Mouse (Mus musculus) left cerebral cortex, adult 6 months (tissue): ENCODE measurements around the gene Ifna7. TPM values are rescaled to one million over a fixed set of nuclear protein-coding genes. Genes with fewer than 3 reads are reported as not detected.

Source experiments
- long read RNA-seq, 2 experiments: library from polyadenylated mRNA; unstranded; transcript quantifications; one replicate each; pipeline ENCODE4 v2.0.0; 2019 to 2020
- polyA plus RNA-seq: library from polyadenylated mRNA; unstranded; fragments of <200 nt; fragmentation: Nextera tagmentation; gene quantifications from 2 replicates; pipeline ENCODE4 v1.2.3, GENCODE M21; 2021

The Ifna7 gene
- not detected in 2 replicates for polyA plus RNA-seq
- long read RNA-seq, experiment 1: 0 reads
- long read RNA-seq, experiment 2: 0 reads

DNA sequence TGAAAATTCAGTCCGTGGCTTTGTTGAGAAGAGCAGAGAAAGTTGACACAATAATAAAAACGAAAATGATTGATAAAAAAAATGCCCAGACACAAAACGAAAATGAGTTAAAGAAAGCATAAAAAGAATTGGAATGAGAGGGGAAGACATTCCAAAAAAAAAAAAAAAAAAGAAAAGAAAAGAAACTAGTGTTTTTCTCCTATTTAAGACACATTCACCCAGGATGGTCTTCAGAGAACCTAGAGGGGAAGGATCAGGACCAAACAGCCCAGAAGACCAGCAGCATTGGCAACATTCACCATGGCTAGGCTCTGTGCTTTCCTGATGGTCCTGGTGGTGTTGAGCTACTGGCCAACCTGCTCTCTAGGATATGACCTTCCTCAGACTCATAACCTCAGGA, at the start of gene Ifna7:
TSS of gene Ifna7 (plus strand) at position 301 of the 400 bp plus-strand sequence.

GRCm38 (mm10) chr4:88773534-88773933, 42.5 kb upstream of the Ifna7 start, which contains the start of gene Gm13290:
TSS of gene Gm13290 (plus strand) at chr4:88773834.

DNA sequence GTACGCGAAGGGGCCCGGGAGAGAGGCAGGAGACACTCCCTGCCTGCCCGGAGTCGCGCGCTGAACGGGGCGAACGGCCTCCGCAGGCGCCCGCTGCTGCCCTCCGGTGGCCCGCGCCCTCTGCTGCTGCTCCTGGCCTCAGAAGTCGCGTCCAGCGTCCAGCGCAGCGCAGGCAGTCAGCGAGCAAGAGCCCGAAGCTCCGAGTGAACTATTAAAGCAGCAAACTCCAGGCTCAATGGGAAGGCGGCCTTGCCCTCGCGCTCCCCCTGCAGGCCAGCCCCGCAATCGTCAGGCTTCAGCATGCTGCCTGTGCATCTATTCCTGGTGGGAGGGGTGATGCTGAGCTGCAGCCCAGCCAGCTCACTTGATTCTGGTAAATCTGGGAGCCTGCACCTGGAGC, 39.4 kb upstream of the Ifna7 start, which contains the start of gene Gm13289:
TSS of gene Gm13289 (plus strand) at position 301 of the 400 bp plus-strand sequence.

GRCm38 (mm10) chr4:88779550-88779949, 36.5 kb upstream of the Ifna7 start, which contains the start of gene Gm13272:
TSS of gene Gm13272 (plus strand) at chr4:88779850.

GRCm38 (mm10) chr4:88781831-88782230, 34.2 kb upstream of the Ifna7 start, which contains the start of gene Ifnz:
TSS of gene Ifnz (plus strand) at chr4:88782131.

GRCm38 (mm10) chr4:88785409-88785808, 30.6 kb upstream of the Ifna7 start, which contains the start of gene Gm13276:
TSS of gene Gm13276 (plus strand) at chr4:88785709.

GRCm38 (mm10) chr4:88788402-88788801, 27.6 kb upstream of the Ifna7 start, which contains the start of gene Gm13277:
TSS of gene Gm13277 (plus strand) at chr4:88788632.

GRCm38 (mm10) chr4:88791250-88791649, 24.8 kb upstream of the Ifna7 start, which contains the start of gene Gm13278:
TSS of gene Gm13278 (plus strand) at chr4:88791550.

GRCm38 (mm10) chr4:88793936-88794675, 21.9 kb upstream of the Ifna7 start, which contains the start of gene Gm13275:
TSS of gene Gm13275 (plus strand) at chr4:88794487.

GRCm38 (mm10) chr4:88797097-88797496, 18.9 kb upstream of the Ifna7 start, which contains the start of gene Gm13279:
TSS of gene Gm13279 (plus strand) at chr4:88797397.

GRCm38 (mm10) chr4:88799365-88799764, 16.7 kb upstream of the Ifna7 start, which contains the start of gene Gm13285:
TSS of gene Gm13285 (plus strand) at chr4:88799665.

GRCm38 (mm10) chr4:88802954-88803353, 13.1 kb upstream of the Ifna7 start, which contains the start of gene Gm13287:
TSS of gene Gm13287 (plus strand) at chr4:88803254.

DNA sequence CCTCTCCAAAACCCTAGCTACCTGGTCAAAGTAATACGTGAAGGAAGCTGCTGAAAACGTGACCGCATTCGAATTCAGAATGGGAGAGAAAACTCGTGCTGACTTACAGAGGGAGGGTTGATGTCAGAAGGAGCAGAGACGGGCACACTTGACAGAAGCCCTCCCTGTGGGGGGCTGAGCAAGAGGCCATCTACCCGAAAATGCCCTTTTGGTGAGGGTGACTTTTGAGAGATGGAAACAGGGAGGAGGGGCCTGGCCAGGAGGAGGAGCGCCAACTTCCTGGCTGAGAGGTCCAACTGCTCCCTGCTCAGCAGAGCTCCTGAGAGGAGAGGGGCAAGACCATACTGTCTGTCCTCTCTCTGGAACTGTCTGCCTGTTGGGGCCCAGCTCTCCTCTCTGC, 10.8 kb upstream of the Ifna7 start, which contains the start of gene Gm13288:
TSS of gene Gm13288 (plus strand) at position 301 of the 400 bp plus-strand sequence.

GRCm38 (mm10) chr4:88819659-88820058, 3.6 kb downstream of the Ifna7 start, which contains the start of gene Ifna11:
TSS of gene Ifna11 (plus strand) at chr4:88819959.

GRCm38 (mm10) chr4:88827116-88827515, 11.1 kb downstream of the Ifna7 start, which contains the start of gene Ifna6:
TSS of gene Ifna6 (plus strand) at chr4:88827416.

GRCm38 (mm10) chr4:88835225-88835624, 19.2 kb downstream of the Ifna7 start, which contains the start of gene Ifna5:
TSS of gene Ifna5 (plus strand) at chr4:88835525.

GRCm38 (mm10) chr4:88841438-88841911, 25.4 kb downstream of the Ifna7 start, which contains the start of gene Ifna4:
TSS of gene Ifna4 (plus strand) at chr4:88841861.

GRCm38 (mm10) chr4:88849698-88850097, 33.7 kb downstream of the Ifna7 start, which contains the start of gene Ifna1:
TSS of gene Ifna1 (plus strand) at chr4:88850087.

Other genes with a start within 250 kb of the Ifna7 start
- gene Ifna14, start 244.4 kb upstream of the Ifna7 start, polyA plus RNA-seq: not detected in 2 replicates
- gene Ifna9, start 223.8 kb upstream of the Ifna7 start, polyA plus RNA-seq: not detected in 2 replicates
- not detected in 2 replicates for gene Ifna12, start 212.9 kb upstream of the Ifna7 start, polyA plus RNA-seq
- gene C87499, start 181.8 kb upstream of the Ifna7 start, polyA plus RNA-seq: not detected in 2 replicates
- gene Ifna13, start 171.8 kb upstream of the Ifna7 start, polyA plus RNA-seq: not detected in 2 replicates
- gene Ifna16, start 139.3 kb upstream of the Ifna7 start, polyA plus RNA-seq: not detected in 2 replicates
- not detected in 2 replicates for gene Ifna2, start 132.3 kb upstream of the Ifna7 start, polyA plus RNA-seq
- gene Ifnab, start 124.9 kb upstream of the Ifna7 start, polyA plus RNA-seq: not detected in 2 replicates
- 1.0 and 1.5 TPM in 2 replicates for gene Gm26566, start 94.4 kb upstream of the Ifna7 start, polyA plus RNA-seq
- 57.9 and 73.6 TPM in 2 replicates for gene Klhl9, start 93.8 kb upstream of the Ifna7 start, polyA plus RNA-seq
- gene Gm13271, start 61.4 kb upstream of the Ifna7 start, polyA plus RNA-seq: not detected in 2 replicates
- gene Gm13283, start 56.1 kb upstream of the Ifna7 start, polyA plus RNA-seq: not detected in 2 replicates
- gene Gm13290, start 42.4 kb upstream of the Ifna7 start, polyA plus RNA-seq: not detected in 2 replicates
- gene Gm13289, start 39.3 kb upstream of the Ifna7 start, polyA plus RNA-seq: not detected in 2 replicates
- not detected in 2 replicates for gene Gm13272, start 36.4 kb upstream of the Ifna7 start, polyA plus RNA-seq
- not detected in 2 replicates for gene Ifnz, start 34.1 kb upstream of the Ifna7 start, polyA plus RNA-seq
- not detected in 2 replicates for gene Gm13276, start 30.5 kb upstream of the Ifna7 start, polyA plus RNA-seq
- gene Gm13277, start 27.6 kb upstream of the Ifna7 start, polyA plus RNA-seq: not detected in 2 replicates
- not detected in 2 replicates for gene Gm13278, start 24.7 kb upstream of the Ifna7 start, polyA plus RNA-seq
- not detected in 2 replicates for gene Gm13275, start 21.7 kb upstream of the Ifna7 start, polyA plus RNA-seq
- not detected in 2 replicates for gene Gm13279, start 18.8 kb upstream of the Ifna7 start, polyA plus RNA-seq
- not detected in 2 replicates for gene Gm13285, start 16.6 kb upstream of the Ifna7 start, polyA plus RNA-seq
- gene Gm13287, start 13.0 kb upstream of the Ifna7 start, polyA plus RNA-seq: not detected in 2 replicates
- not detected in 2 replicates for gene Gm13288, start 10.7 kb upstream of the Ifna7 start, polyA plus RNA-seq
- not detected in 2 replicates for gene Ifna11, start 3.7 kb downstream of the Ifna7 start, polyA plus RNA-seq
- not detected in 2 replicates for gene Ifna6, start 11.2 kb downstream of the Ifna7 start, polyA plus RNA-seq
- not detected in 2 replicates for gene Ifna5, start 19.3 kb downstream of the Ifna7 start, polyA plus RNA-seq
- gene Ifna4, start 25.6 kb downstream of the Ifna7 start, polyA plus RNA-seq: not detected in 2 replicates
- not detected in 2 replicates for gene Ifna1, start 33.9 kb downstream of the Ifna7 start, polyA plus RNA-seq
- not detected in 2 replicates for gene Ifne, start 64.0 kb downstream of the Ifna7 start, polyA plus RNA-seq